Mouse (Mus musculus) liver, postnatal 0 days (tissue): ENCODE data around the gene Immp2l.

ENCODE experiments used
- CTCF ChIP-seq: sonication (generic); IDR thresholded peaks from 2 replicates; pipeline ENCODE4 v1.5.1; 2016; ENCODE audit warnings: antibody characterized with exemption, low read depth
- EP300 ChIP-seq: IDR thresholded peaks from 2 replicates; pipeline ENCODE4 v1.6.1; 2016; ENCODE audit warnings: antibody characterized with exemption, low read depth, mild to moderate bottlenecking

DNA sequence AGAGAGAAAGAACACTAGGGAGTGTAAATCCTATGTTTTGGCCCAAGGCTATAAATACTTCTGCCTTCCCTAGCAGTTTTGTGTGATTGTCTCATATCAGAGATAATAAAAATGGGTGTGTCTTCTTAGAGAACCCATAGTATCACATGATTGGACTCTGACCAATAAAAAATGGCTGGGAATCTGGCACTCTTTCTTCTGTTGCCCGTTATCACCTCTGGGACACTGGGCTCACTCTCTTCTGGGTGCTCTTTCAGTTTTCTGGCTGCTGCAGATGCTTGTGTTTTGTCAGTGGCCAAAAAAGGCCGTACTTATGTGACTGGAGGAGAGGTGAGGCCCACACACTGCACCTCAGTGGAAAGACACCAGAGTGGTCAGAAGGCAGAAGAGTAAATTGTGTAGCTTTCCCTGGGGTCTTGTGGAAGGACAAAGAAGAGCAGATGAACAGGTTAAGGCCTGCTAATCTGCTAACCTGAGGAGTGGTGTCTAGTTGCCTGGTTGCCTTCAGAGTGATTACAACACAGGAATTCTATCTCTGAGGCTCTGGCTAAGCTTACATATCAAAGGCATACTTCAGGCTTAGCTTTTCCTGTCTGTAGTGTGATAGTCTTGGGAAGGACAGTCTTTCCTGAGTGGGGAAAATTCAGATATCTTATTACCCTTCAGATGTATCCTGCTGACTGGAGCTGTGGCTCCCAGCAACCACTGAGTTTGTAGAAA is 60.6 kb downstream of the Immp2l start:
- TF ChIP-seq CTCF (no peak), EP300 (0 out of 2 replicates have a peak, but pooled peaks have one; percentile 22)
